Mouse (Mus musculus) midbrain, embryonic 11.5 days (tissue): Measurements from ENCODE around the gene Pcbp3. TPM values are rescaled to one million over a fixed set of nuclear protein-coding genes. Genes with fewer than 3 reads are reported as not detected.

ENCODE experiments used
- ATAC-seq: fragments of 200-750 bp; cut with Nextera tagmentation; 2 replicates; pipeline ENCODE4 v1.8.0; 2017; ENCODE audit warnings: moderate TSS enrichment, moderate library complexity; ENCODE audit not compliant: low FRiP score
- DNase-seq: peaks from one replicate; pipeline ENCODE4 v3.0.0; 2015; ENCODE audit warnings: low spot score; ENCODE audit errors: missing footprints
- H3K27ac ChIP-seq: fragments of 300-500 bp; sonication (generic); 2 replicates; pipeline ENCODE4 v1.5.1; 2014; ENCODE audit warnings: low read depth, low read length
- H3K27me3 ChIP-seq: fragments of 300-500 bp; sonication (generic); 2 replicates; pipeline ENCODE4 v1.6.1; 2014; ENCODE audit warnings: mild to moderate bottlenecking, low read length, moderate library complexity, mixed read lengths; ENCODE audit not compliant: control insufficient read depth, insufficient read depth
- H3K36me3 ChIP-seq: fragments of 300-500 bp; sonication (generic); 2 replicates; pipeline ENCODE4 v1.6.1; 2014; ENCODE audit warnings: mild to moderate bottlenecking, low read length, moderate library complexity, mixed read lengths; ENCODE audit not compliant: control insufficient read depth, insufficient read depth
- H3K4me1 ChIP-seq: fragments of 300-500 bp; sonication (generic); 2 replicates; pipeline ENCODE4 v1.6.1; 2014; ENCODE audit warnings: low read length; ENCODE audit not compliant: control insufficient read depth, insufficient read depth
- H3K4me2 ChIP-seq: fragments of 300-500 bp; sonication (generic); 2 replicates; pipeline ENCODE4 v1.6.1; 2014; ENCODE audit warnings: mild to moderate bottlenecking, moderate library complexity
- H3K4me3 ChIP-seq: fragments of 300-500 bp; sonication (generic); 2 replicates; pipeline ENCODE4 v1.5.1; 2014; ENCODE audit warnings: low read depth, low read length
- H3K9ac ChIP-seq: fragments of 300-500 bp; sonication (generic); 2 replicates; pipeline ENCODE4 v1.6.1; 2014; ENCODE audit warnings: low read length
- H3K9me3 ChIP-seq: fragments of 300-500 bp; sonication (generic); 2 replicates; pipeline ENCODE4 v1.6.1; 2016; ENCODE audit warnings: low read length; ENCODE audit not compliant: control insufficient read depth
- WGBS: fragments of 180-500 bp; shearing (Covaris S2); extraction: QIAGEN DNeasy Blood & Tissue Kit; methylation state at CpG from one replicate; pipeline ENCODE4 v1.1.7; 2014; 5-methylcytosine and 5-hydroxymethylcytosine counted together
- polyA plus RNA-seq: library from polyadenylated mRNA; unstranded; fragments of >200 nt; fragmentation: Nextera tagmentation; extraction: Ambion mirVana; gene quantifications from 2 replicates; pipeline ENCODE4 v1.2.1, GENCODE M21; 2014

The Pcbp3 gene
- polyA plus RNA-seq, 1 experiment from 2014 or later = 41.5 TPM

DNA sequence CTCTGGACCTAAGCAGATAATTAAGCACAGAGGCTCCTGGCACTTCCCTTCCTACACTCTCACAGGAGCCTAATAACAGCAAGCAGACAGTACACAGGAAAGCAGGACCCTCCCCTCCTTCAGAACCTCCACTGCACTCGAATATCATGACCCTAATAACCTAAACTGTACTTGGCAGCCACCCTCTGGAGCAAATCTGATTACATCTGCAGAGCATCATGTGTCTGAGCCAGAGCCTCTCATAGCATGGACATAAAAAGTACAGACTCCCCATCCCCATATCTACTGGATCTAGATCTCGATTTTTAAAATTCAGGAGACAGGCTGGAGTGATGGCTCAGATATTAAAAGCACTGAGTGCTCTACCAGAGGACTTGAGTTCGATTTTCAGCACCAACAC lies 58.0 kb downstream of the Pcbp3 start:
- peaks cover 10% of the 10 kb centered on the region for H3K4me1 ChIP-seq
- no peak overlapping the region for H3K4me3 ChIP-seq
- peak; percentile 62 for DNase-seq
- WGBS = 81% methylated on average over 3 of the region's 3 CpGs
- H3K9me3 ChIP-seq = no peaks in the 10 kb centered on the region
- no peak overlapping the region for H3K9ac ChIP-seq
- H3K27me3 ChIP-seq = no peaks in the 10 kb centered on the region
- no peaks in the 10 kb centered on the region for H3K36me3 ChIP-seq
- no peak for ATAC-seq
- no peak overlapping the region for H3K4me2 ChIP-seq
- no peak overlapping the region for H3K27ac ChIP-seq

DNA sequence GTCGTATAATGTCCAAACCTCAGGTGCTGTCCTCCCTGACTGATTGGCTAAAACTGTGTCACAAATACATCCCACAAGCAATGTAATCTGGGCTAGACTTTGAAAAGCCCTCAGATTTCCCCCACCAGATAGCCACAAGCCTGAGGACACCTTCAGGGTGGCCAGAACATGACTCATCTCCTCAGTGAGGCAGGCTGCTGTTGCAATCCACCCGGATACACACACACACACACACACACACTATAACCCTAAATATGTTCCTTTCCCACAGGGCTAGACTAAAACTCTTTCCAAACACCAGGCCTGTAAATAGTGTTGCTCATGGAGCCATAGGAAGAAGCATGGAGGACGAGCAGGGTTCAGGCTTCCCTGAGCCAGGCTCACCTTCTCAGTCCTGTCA lies 58.6 kb downstream of the Pcbp3 start:
- Histone ChIP-seq H3K4me1 (peaks cover 10% of the 10 kb centered on the region), H3K9me3 (no peaks in the 10 kb centered on the region), H3K36me3 (no peaks in the 10 kb centered on the region), H3K4me2 (no peak overlapping the region), H3K27me3 (no peaks in the 10 kb centered on the region), H3K9ac (no peak overlapping the region), H3K4me3 (no peak overlapping the region), H3K27ac (no peak overlapping the region; the same call in 1 of the 2 replicates)
- 85% methylated on average over 3 of the region's 3 CpGs for WGBS
- ATAC-seq = no peak
- DNase-seq = peak; percentile 82

DNA sequence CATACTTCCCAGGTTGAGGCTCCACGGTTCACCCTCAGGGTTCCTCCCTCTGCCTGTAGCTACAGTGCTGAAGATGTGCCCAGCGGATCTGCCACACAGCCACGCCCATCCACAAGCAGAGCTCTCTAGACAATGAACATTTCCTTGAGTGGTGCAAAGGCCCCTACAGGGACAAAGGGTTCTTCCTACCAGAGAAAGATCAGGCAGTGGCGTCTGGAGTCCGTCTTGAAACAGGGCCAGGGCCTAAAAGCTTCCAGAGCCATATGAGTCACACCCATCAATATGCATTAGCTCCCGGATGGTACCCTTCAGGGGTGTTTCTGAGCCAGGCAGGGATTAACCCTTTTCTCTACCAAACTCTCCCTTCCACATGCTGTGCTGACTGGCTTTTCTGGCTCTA lies 59.1 kb downstream of the Pcbp3 start:
- Histone ChIP-seq H3K9me3 (no peaks in the 10 kb centered on the region), H3K27ac (peak overlapping the region; percentile 40), H3K36me3 (no peaks in the 10 kb centered on the region), H3K4me2 (no peak overlapping the region), H3K27me3 (no peaks in the 10 kb centered on the region), H3K9ac (no peak overlapping the region), H3K4me1 (peaks cover 10% of the 10 kb centered on the region), H3K4me3 (no peak overlapping the region)
- DNase-seq (peak; percentile 85), ATAC-seq (peak; percentile 46; the same call in 1 of the 2 replicates)
- 17% methylated on average over 6 of the region's 6 CpGs for WGBS

DNA sequence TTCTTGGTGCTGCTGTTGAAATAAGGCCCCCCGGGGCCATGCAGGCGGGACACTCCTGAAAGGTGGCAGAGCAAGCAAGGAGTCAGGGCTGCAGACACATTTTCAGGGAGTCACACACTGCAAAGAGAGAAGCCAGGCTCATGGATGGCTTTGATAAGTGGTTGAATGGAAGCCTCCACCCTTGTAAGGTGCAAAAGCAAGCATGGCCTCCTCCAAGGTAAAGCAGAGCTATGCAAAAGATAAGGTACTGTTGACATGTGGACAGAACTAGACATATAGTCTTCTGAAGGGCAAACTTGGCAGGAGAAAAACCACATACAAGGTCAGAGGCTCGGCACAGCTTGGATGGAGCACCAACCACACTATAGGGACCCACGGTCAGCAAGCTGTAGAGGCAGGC lies 63.3 kb downstream of the Pcbp3 start:
- Histone ChIP-seq H3K36me3 (no peaks in the 10 kb centered on the region), H3K9ac (no peak overlapping the region), H3K4me3 (no peak overlapping the region), H3K27ac (no peak overlapping the region), H3K27me3 (no peaks in the 10 kb centered on the region), H3K4me2 (no peak overlapping the region), H3K4me1 (peaks cover 8% of the 10 kb centered on the region), H3K9me3 (no peaks in the 10 kb centered on the region; the same call in 1 of the 2 replicates)
- DNase-seq (peak; percentile 17), ATAC-seq (no peak)
- 91% methylated on average over 4 of the region's 4 CpGs for WGBS

DNA sequence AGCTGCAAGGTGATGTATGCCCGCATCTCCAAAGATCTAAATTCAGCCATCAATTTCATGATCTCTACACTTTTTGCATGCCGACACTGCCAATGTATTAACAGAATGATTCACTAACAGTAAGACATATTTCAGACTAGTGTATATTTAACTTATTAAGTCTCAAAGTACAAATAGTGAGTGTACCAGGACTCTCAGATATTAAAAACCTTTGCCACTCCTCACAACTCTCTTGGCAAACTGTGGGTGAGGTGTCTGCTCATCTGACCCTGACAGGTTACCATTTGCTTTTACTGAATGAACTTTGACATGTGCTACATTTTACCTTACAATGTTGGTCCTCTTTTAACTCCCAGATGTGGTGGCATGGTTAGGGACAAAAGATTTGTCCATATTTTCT lies 70.2 kb downstream of the Pcbp3 start:
- whole genome bisulfite sequencing = 93% methylated on average over 2 of the region's 2 CpGs
- H3K9ac ChIP-seq = no peak overlapping the region
- H3K36me3 ChIP-seq = no peaks in the 10 kb centered on the region
- H3K4me3 ChIP-seq = no peak overlapping the region
- no peak overlapping the region for H3K27ac ChIP-seq
- no peak overlapping the region for H3K4me2 ChIP-seq
- DNase-seq (no peak), ATAC-seq (no peak)
- H3K9me3 ChIP-seq = no peaks in the 10 kb centered on the region
- no peaks in the 10 kb centered on the region for H3K4me1 ChIP-seq
- H3K27me3 ChIP-seq = no peaks in the 10 kb centered on the region

DNA sequence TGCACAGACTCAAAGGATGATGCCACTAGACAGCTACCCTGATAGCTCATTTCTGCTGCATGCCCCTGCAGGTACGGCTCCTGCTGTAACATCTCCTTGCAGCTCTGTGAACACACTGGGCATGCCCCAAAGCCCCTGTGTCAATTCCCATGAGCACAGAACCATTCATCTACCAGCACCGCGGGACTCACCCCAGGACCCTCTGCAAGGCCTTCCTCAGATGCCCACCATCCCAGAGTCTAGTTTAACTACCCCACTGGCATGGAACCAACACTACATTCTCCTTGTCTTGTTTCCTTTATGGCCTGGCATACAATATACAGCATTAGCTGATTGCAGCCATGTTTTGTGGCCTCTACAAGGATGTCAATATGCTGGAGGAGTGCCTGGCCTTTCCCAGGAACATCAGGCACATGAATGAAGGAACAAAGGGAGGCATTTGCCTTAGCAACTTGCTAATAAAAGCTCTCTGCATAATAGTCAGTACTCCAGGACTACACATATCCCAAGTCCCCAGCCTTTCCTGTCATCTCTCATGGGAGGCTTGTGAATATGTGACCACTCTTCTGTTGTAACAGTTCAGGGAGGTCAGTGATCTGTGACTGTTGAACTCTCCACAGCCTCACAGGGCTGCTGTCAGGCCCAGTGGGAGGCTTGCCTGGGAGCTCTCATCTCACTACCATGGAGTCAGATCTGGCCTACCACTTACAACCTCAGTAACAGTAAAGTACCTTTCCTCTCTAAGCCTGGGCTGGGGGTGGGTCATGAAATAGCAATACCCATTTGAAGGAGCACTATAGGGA lies 78.0 kb downstream of the Pcbp3 start:
- DNase-seq = peak; percentile 78

DNA sequence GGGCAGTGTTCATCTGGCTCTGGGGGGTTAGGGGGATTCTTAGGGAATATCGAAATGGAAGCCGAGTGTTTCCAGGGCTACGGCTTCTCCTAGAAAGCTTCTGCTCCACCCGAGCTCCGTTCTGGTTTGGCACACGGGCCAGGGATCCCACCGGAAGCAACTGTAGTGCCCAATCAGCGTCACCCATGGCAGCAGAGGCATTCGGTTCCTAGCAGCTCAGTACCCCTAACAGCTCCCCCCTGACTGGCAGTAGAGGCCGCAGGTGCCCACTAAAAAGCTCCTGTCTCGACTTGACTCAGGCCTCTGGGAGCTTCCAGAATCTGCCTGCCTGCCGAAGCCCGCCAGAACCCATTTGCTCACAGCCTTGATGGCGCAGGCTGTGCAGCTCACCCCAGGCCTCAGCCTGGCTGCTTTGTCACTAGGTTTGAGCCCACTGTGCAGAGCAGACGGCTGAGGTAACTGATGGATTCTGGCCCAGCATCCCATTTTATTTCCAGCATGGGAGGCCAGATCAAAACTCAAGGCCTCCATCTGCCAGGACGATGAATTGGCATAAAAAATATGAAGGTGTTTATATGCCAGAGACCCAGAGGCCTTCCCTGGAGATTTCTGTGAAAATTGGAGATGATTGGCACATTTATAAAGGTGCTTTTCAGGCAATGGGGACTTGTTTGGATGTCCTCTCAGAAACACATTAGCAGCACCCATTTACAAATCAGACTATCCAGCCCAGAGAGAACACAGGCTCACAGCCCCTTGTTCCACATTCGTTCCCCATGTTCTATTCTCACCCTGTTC lies 78.8 kb downstream of the Pcbp3 start:
- H3K4me1 ChIP-seq = peaks cover 12% of the 10 kb centered on the region; the same call in 1 of the 2 replicates
- H3K9me3 ChIP-seq = no peaks in the 10 kb centered on the region
- no peak overlapping the region; the same call in 1 of the 2 replicates for H3K9ac ChIP-seq
- no peak for ATAC-seq
- no peaks in the 10 kb centered on the region for H3K27me3 ChIP-seq
- no peak overlapping the region for H3K27ac ChIP-seq
- no peak overlapping the region for H3K4me2 ChIP-seq
- no peaks in the 10 kb centered on the region for H3K36me3 ChIP-seq
- no peak overlapping the region for H3K4me3 ChIP-seq
- DNase-seq = peak; percentile 54
- WGBS = 77% methylated on average over 17 of the region's 17 CpGs

More for the DNA sequence above, 78.0 kb downstream of the Pcbp3 start:
- H3K4me3 ChIP-seq = no peak overlapping the region
- H3K9ac ChIP-seq = peak overlapping the region; percentile 16; the same call in 1 of the 2 replicates
- no peak overlapping the region for H3K4me2 ChIP-seq
- H3K9me3 ChIP-seq = no peaks in the 10 kb centered on the region
- no peak for ATAC-seq
- no peaks in the 10 kb centered on the region for H3K36me3 ChIP-seq
- peaks cover 12% of the 10 kb centered on the region; the same call in 1 of the 2 replicates for H3K4me1 ChIP-seq
- 90% methylated on average over 3 of the region's 3 CpGs for WGBS
- H3K27me3 ChIP-seq = no peaks in the 10 kb centered on the region
- no peak overlapping the region for H3K27ac ChIP-seq

DNA sequence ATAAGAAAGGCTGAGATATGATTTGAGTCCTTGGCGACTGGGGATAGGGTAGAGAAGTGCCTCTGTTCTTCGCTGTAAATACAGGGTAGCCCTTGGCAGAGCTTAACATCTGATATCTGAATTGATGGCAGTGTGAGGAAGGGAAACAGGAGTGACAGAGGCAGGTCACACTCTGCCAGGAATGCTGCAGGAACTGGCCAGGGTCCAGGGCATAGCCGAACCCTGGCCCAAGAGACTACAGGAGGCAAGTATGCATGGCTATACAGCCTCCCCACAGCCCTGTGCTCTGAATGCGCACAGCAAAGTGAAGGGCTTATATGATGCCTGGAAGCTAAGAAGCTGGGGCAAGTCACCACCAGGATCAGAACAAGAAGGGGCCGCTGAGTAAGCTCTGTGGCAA lies 79.8 kb downstream of the Pcbp3 start:
- Histone ChIP-seq H3K27ac (no peak overlapping the region), H3K4me1 (peaks cover 12% of the 10 kb centered on the region; the same call in 1 of the 2 replicates), H3K9ac (no peak overlapping the region), H3K27me3 (no peaks in the 10 kb centered on the region), H3K36me3 (no peaks in the 10 kb centered on the region), H3K4me2 (no peak overlapping the region), H3K9me3 (no peaks in the 10 kb centered on the region), H3K4me3 (no peak overlapping the region)
- DNase-seq (no peak), ATAC-seq (no peak)
- 74% methylated on average over 5 of the region's 5 CpGs for WGBS

DNA sequence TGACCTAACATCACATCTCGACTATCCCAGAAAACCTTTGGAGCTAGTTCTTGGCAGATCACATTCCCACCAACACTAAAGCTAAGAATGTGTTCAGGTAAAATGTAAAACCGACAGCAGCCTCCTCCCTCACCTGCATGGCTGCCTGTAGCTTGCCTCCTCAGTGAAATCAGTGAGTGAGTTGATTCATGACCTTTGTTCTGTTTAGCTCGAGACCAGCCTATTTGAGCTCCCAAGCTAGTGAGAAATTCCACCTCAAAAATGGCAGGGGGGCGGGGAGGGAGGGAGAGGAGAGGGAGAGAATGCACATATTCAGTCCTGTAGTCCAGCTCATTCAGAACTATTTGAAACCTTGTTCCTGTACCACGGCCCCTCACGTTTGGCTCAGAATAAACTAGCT lies 86.4 kb downstream of the Pcbp3 start:
- Histone ChIP-seq H3K4me3 (no peak overlapping the region), H3K27ac (no peak overlapping the region), H3K27me3 (no peaks in the 10 kb centered on the region), H3K9ac (no peak overlapping the region), H3K4me2 (no peak overlapping the region), H3K9me3 (no peaks in the 10 kb centered on the region), H3K4me1 (no peaks in the 10 kb centered on the region), H3K36me3 (no peaks in the 10 kb centered on the region)
- 81% methylated on average over 6 of the region's 6 CpGs for WGBS
- ATAC-seq = no peak
- DNase-seq = no peak
